Mouse (Mus musculus): Measurements from ENCODE around the gene Hpn.

Gene Hpn

DNA sequence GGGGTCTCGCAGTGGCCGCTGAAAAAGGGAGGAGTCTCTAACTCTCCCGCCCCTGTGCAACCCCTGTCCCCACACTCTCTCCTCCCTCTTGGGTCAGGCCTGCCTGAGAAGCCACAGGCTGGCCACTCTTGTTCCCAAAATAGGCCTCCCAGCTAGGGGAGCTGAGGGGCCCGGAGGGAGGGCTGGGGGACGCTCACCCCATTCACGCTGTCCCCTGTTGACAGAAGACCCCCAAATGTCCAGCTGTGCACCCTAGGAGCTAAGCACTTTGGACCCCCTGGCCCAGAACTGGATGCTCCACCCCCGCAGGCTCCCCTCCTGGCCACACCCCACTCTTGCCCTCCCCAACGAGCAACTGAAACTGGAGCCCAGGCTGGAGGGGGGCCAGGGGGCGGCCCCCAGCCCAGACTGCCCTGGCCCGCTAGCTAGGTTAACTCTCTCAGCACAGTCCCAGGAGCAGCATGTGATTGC lies 59.7 kb downstream of the Hpn start:
- DNase-seq (ENCODE audit: low read depth, low spot score) = no peak

GRCm38 (mm10) chr7:31054661-31055320 lies 60.3 kb downstream of the Hpn start:
- DNase-seq (ENCODE audit: low read depth, low spot score) = no peak

GRCm38 (mm10) chr7:31053882-31054447 lies 61.1 kb downstream of the Hpn start:
- DNase-seq (ENCODE audit: low read depth, low spot score) = no peak

DNA sequence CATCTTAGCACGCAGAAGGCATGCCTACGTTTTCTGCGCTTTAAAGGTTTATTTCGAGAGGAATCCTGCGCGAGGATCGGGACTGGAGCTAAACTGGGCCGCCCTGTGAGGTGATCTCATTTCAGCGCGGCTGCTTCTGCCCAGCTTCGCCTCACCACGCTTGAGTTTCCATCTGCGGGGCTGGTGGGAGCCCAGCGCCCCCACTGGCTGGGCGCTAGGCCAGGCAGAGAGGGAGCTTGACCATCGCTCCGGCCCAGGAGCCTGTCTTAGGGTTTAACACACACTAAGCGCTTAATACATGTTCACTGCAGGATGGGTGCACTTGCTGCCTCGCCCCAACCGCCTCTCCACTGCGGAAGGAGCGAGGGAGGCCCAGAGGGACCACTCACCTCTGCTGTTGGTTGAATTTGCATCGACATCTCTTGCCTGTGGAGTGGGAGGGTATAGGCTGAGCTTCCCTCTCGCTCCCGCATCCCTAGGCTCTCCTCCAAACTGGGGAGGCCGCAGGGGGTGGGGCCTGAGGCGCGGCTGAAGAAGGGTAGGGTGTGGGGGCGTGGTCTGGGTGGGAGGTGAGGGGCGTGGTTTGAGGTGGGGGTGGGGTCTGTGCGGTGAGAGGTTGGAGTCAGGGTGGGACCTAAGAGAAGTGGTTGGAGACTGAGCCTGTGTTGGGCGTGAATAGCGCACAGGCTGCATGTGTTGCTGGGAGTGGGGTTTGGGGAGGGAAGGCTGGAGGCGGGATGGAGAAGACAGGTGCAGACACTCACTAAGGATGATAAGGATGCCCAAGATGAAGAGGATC lies 62.3 kb downstream of the Hpn start:
- DNase-seq (ENCODE audit: low read depth, low spot score) = peak; percentile 51

- no peak for DNase-seq (ENCODE audit: low read depth, low spot score)
These were observed 62.8 kb downstream of the Hpn start for GRCm38 (mm10) chr7:31052251-31052635.

DNA sequence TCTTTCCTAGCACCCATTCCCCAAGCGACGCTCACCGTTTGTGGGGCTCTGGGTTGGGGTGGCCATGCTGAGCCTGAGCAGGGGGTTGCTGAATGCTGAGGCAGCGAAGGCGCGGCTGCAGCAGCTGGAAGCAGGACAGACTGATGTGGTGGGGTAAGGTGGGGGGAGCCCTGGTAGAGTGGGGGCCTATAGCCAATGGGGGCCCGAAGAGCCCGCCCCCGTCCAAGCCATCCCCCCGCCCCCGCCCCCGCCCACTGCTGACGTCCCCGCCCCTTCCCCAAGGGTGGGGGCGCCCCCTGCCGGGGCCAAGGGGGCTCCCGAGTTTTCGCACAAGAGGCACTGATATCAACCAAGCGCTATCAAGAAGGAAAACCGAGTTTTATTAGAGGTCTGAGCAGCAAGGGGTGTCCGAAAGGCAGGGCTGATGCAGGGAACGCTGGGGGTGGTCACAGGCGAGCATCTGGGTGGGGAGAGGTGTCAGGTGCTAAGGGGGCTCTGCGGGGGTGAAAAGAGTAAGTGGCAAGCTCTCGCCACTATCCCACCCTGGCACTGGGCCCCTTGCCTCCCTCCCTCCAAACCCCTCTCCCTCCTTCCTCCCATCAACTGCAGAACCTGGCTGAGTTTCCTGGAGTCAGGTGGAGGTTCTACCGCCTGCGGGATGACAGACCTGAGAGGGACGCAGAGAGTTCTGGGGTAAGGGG lies 63.6 kb downstream of the Hpn start, which contains the start of gene Fxyd7:
TSS of gene Fxyd7 (minus strand) at position 147 of the 701 bp plus-strand sequence.
- DNase-seq (ENCODE audit: low read depth, low spot score) = peak; percentile 38

DNA sequence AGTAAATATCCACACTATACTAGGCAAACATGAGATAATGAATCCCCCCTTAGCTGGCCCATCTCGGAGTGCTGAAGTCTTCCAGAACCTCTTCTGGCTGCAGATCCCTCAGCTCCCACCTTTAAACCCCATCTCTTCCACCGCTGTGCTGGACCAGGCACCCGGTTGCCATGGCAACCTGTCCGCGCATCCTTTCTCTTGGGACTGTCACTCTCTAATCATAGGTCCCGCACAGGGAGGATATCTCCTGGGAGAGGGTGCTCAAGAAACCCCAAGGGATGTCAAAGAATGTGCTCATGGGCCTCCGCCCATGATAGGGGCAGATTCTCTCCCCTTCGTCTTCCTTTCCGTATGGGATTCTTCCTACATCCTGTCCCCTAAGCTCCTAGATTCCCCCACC lies 64.2 kb downstream of the Hpn start:
- peak; percentile 32 for DNase-seq (ENCODE audit: low read depth, low spot score)

- no peak for DNase-seq (ENCODE audit: low read depth, low spot score)
These were observed 64.6 kb downstream of the Hpn start for GRCm38 (mm10) chr7:31050487-31050886.

- DNase-seq (ENCODE audit: low read depth, low spot score) = peak; percentile 37
These were observed 65.2 kb downstream of the Hpn start for GRCm38 (mm10) chr7:31049846-31050281.

GRCm38 (mm10) chr7:31049135-31049845 lies 65.8 kb downstream of the Hpn start:
- DNase-seq (ENCODE audit: low read depth, low spot score) = peak; percentile 47
